Comparison of ENCODE assay signal across 8 mouse cellular contexts in genomic region chr15:102673548-102673947, GRCm38 (mm10). TPM values are rescaled to one million over a fixed set of nuclear protein-coding genes. Genes with fewer than 3 reads are reported as not detected.
DNase-seq lines count a peak whose midpoint lies in the region; ATAC-seq and TF ChIP-seq lines count a peak whose summit lies in the region.
"Had no signal": no experiment of that assay in that cellular context is flagged by ENCODE, and none has a peak within 500 bp of the region (broad histone marks: within the 10 kb centered on the region; RNA-seq: fewer than 3 reads in every experiment).

No protein-coding gene starts in this region.

- H3K27me3 ChIP-seq in embryonic facial prominence, embryonic 15.5 days, result no peaks in the 10 kb centered on the region
- H3K27me3 ChIP-seq in heart, embryonic 11.5 days (ENCODE audit: control insufficient read depth, insufficient read depth, low read length), result no peaks in the 10 kb centered on the region
- no peaks in the 10 kb centered on the region for H3K27me3 ChIP-seq in limb, embryonic 14.5 days (ENCODE audit: control insufficient read depth, insufficient read depth, low read length)
- no peaks in the 10 kb centered on the region for H3K27me3 ChIP-seq in midbrain, embryonic 16.5 days (ENCODE audit: control insufficient read depth, insufficient read depth, low read depth, low read length)

- H3K9ac ChIP-seq in embryonic facial prominence, embryonic 15.5 days, result no peak overlapping the region
- H3K9ac ChIP-seq in heart, embryonic 11.5 days (ENCODE audit: low read depth, low read length), result peak overlapping the region; percentile 49; the same call in 1 of the 2 replicates
- no peak overlapping the region for H3K9ac ChIP-seq in limb, embryonic 14.5 days (ENCODE audit: low read depth, low read length, severe bottlenecking)
- H3K9ac ChIP-seq in midbrain, embryonic 16.5 days (ENCODE audit: low read depth, low read length), result peak overlapping the region; percentile 14; the same call in 1 of the 2 replicates

- H3K4me3 ChIP-seq in brown adipose tissue, adult 24 weeks (ENCODE audit: insufficient read depth, low read depth, low read length), result peak overlapping the region; percentile 42
- H3K4me3 ChIP-seq in embryonic facial prominence, embryonic 15.5 days (replicated peaks), result peak overlapping the region; percentile 57
- peak overlapping the region; percentile 31 for H3K4me3 ChIP-seq in heart, embryonic 11.5 days (ENCODE audit: low read depth, low read length)
- H3K4me3 ChIP-seq in limb, embryonic 14.5 days (replicated peaks; ENCODE audit: low read length), result peak overlapping the region; percentile 78
- peak overlapping the region; percentile 32 for H3K4me3 ChIP-seq in midbrain, embryonic 16.5 days (ENCODE audit: low read depth, low read length)
- H3K4me3 ChIP-seq: erythroblast, embryonic 14.5 days had no signal

- H3K27ac ChIP-seq in brown adipose tissue, adult 24 weeks (replicated peaks; ENCODE audit: low read depth, low read length), result peak overlapping the region; percentile 82
- peak overlapping the region; percentile 100 for H3K27ac ChIP-seq in embryonic facial prominence, embryonic 15.5 days (replicated peaks)
- H3K27ac ChIP-seq in heart, embryonic 11.5 days (ENCODE audit: low read depth, low read length), result peak overlapping the region; percentile 98
- H3K27ac ChIP-seq in limb, embryonic 14.5 days (replicated peaks; ENCODE audit: low read depth, low read length), result peak overlapping the region; percentile 100
- H3K27ac ChIP-seq in midbrain, embryonic 16.5 days (ENCODE audit: low read length), result peak overlapping the region; percentile 97

- H3K9me3 ChIP-seq in embryonic facial prominence, embryonic 15.5 days (replicated peaks), result no peaks in the 10 kb centered on the region
- no peaks in the 10 kb centered on the region for H3K9me3 ChIP-seq in heart, embryonic 11.5 days (replicated peaks; ENCODE audit: control insufficient read depth, low read length)
- no peaks in the 10 kb centered on the region for H3K9me3 ChIP-seq in limb, embryonic 14.5 days (ENCODE audit: control insufficient read depth, low read length)
- no peaks in the 10 kb centered on the region for H3K9me3 ChIP-seq in midbrain, embryonic 16.5 days (replicated peaks; ENCODE audit: control insufficient read depth, low read length, poor library complexity, severe bottlenecking)

- peaks cover 3% of the 10 kb centered on the region for H3K4me1 ChIP-seq in brown adipose tissue, adult 24 weeks (ENCODE audit: control insufficient read depth, insufficient read depth, insufficient read length, low read length)
- peaks cover 40% of the 10 kb centered on the region for H3K4me1 ChIP-seq in embryonic facial prominence, embryonic 15.5 days
- peaks cover 11% of the 10 kb centered on the region for H3K4me1 ChIP-seq in heart, embryonic 11.5 days (ENCODE audit: control insufficient read depth, insufficient read depth, low read length)
- H3K4me1 ChIP-seq in limb, embryonic 14.5 days (ENCODE audit: control insufficient read depth, insufficient read depth, low read length), result peaks cover 28% of the 10 kb centered on the region
- H3K4me1 ChIP-seq in midbrain, embryonic 16.5 days (ENCODE audit: control insufficient read depth, insufficient read depth, low read length), result peaks cover 35% of the 10 kb centered on the region

- peak; percentile 75 for DNase-seq in kidney, adult 9 months
- DNase-seq in limb, embryonic 14.5 days (ENCODE audit: low spot score), result peak; percentile 92
- peak; percentile 63 for DNase-seq in yolk sac, embryonic 10.5 days (ENCODE audit: low spot score)

- 5% methylated on average over 10 of the region's 10 CpGs for WGBS in embryonic facial prominence, embryonic 15.5 days
- WGBS in heart, embryonic 11.5 days (ENCODE audit: insufficient replicate concordance), result 4% methylated on average over 10 of the region's 10 CpGs
- under 1% methylated on average over 10 of the region's 10 CpGs for WGBS in limb, embryonic 14.5 days
- WGBS in midbrain, embryonic 16.5 days, result 3% methylated on average over 10 of the region's 10 CpGs

- H3K36me3 ChIP-seq in embryonic facial prominence, embryonic 15.5 days, result no peaks in the 10 kb centered on the region
- H3K36me3 ChIP-seq in heart, embryonic 11.5 days (ENCODE audit: control insufficient read depth, insufficient read depth, low read length), result no peaks in the 10 kb centered on the region
- H3K36me3 ChIP-seq in limb, embryonic 14.5 days (ENCODE audit: control insufficient read depth, insufficient read depth, low read length), result peaks cover 3% of the 10 kb centered on the region
- H3K36me3 ChIP-seq in midbrain, embryonic 16.5 days (ENCODE audit: control insufficient read depth, insufficient read depth, low read length), result no peaks in the 10 kb centered on the region

- peak overlapping the region; percentile 76 for H3K4me2 ChIP-seq in embryonic facial prominence, embryonic 15.5 days (replicated peaks)
- H3K4me2 ChIP-seq in heart, embryonic 11.5 days, result peak overlapping the region; percentile 82
- peak overlapping the region; percentile 89 for H3K4me2 ChIP-seq in limb, embryonic 14.5 days (replicated peaks; ENCODE audit: low read depth, low read length, severe bottlenecking)
- H3K4me2 ChIP-seq in midbrain, embryonic 16.5 days (ENCODE audit: low read length), result peak overlapping the region; percentile 75

- no peak for TF ChIP-seq POLR2A in limb, embryonic 14.5 days (IDR thresholded peaks at IDR 0.05; ENCODE audit: borderline replicate concordance, extremely low read depth, insufficient read depth, insufficient read length)

- ATAC-seq in embryonic facial prominence, embryonic 15.5 days (ENCODE audit: insufficient number of reproducible peaks, low FRiP score, low TSS enrichment, low read depth), result peak; percentile 41
- ATAC-seq in heart, embryonic 11.5 days (replicated peaks; ENCODE audit: insufficient number of reproducible peaks, low FRiP score, low TSS enrichment), result peak; percentile 32
- ATAC-seq in limb, embryonic 14.5 days (ENCODE audit: low FRiP score, low read depth), result 0 out of 2 replicates have a peak, but pooled peaks have one; percentile 9
- peak; percentile 57 for ATAC-seq in midbrain, embryonic 16.5 days

RNA-seq across cellular contexts. Expression of gene Atp5g2, which starts 1.4 kb away (rescaled TPM):
- polyA plus RNA-seq in brown adipose tissue, adult 24 weeks (2012; ENCODE audit: insufficient read depth, insufficient read length, missing spikeins), result 209 and 274 TPM in 2 replicates
- 59.0 and 65.5 TPM in 2 replicates for polyA plus RNA-seq in embryonic facial prominence, embryonic 15.5 days (2015; fragmentation: Nextera tagmentation; extraction: Ambion mirVana)
- polyA plus RNA-seq in heart, embryonic 11.5 days (2014; fragmentation: Nextera tagmentation; extraction: Ambion mirVana), result 76.3 and 82.0 TPM in 2 replicates
- polyA plus RNA-seq in limb, embryonic 14.5 days (2012; rRNA removed), result 635 and 699 TPM in 2 replicates
- polyA plus RNA-seq in limb, embryonic 14.5 days (2014; fragmentation: Nextera tagmentation; extraction: Ambion mirVana), result 73.6 and 78.4 TPM in 2 replicates
- 46.9 and 49.8 TPM in 2 replicates for polyA plus RNA-seq in midbrain, embryonic 16.5 days (2015; fragmentation: Nextera tagmentation; extraction: Ambion mirVana)

RNA-seq across cellular contexts. Expression of gene Atf7, which starts 48.3 kb away (rescaled TPM):
- polyA plus RNA-seq in brown adipose tissue, adult 24 weeks (2012; ENCODE audit: insufficient read depth, insufficient read length, missing spikeins), result 40.1 and 58.7 TPM in 2 replicates
- polyA plus RNA-seq in embryonic facial prominence, embryonic 15.5 days (2015; fragmentation: Nextera tagmentation; extraction: Ambion mirVana), result 51.3 and 53.7 TPM in 2 replicates
- polyA plus RNA-seq in heart, embryonic 11.5 days (2014; fragmentation: Nextera tagmentation; extraction: Ambion mirVana), result 18.8 and 22.1 TPM in 2 replicates
- polyA plus RNA-seq in limb, embryonic 14.5 days (2012; rRNA removed), result 110 and 155 TPM in 2 replicates
- polyA plus RNA-seq in limb, embryonic 14.5 days (2014; fragmentation: Nextera tagmentation; extraction: Ambion mirVana), result 50.7 and 51.0 TPM in 2 replicates
- polyA plus RNA-seq in midbrain, embryonic 16.5 days (2015; fragmentation: Nextera tagmentation; extraction: Ambion mirVana), result 16.0 TPM in 2 replicates

RNA-seq across cellular contexts. Expression of gene Calcoco1, which starts 48.4 kb away (rescaled TPM):
- polyA plus RNA-seq in brown adipose tissue, adult 24 weeks (2012; ENCODE audit: insufficient read depth, insufficient read length, missing spikeins), result 43.5 and 58.5 TPM in 2 replicates
- polyA plus RNA-seq in embryonic facial prominence, embryonic 15.5 days (2015; fragmentation: Nextera tagmentation; extraction: Ambion mirVana), result 67.2 and 69.0 TPM in 2 replicates
- 33.7 and 47.8 TPM in 2 replicates for polyA plus RNA-seq in heart, embryonic 11.5 days (2014; fragmentation: Nextera tagmentation; extraction: Ambion mirVana)
- 54.7 and 57.5 TPM in 2 replicates for polyA plus RNA-seq in limb, embryonic 14.5 days (2012; rRNA removed)
- polyA plus RNA-seq in limb, embryonic 14.5 days (2014; fragmentation: Nextera tagmentation; extraction: Ambion mirVana), result 56.6 and 62.9 TPM in 2 replicates
- 38.3 and 38.7 TPM in 2 replicates for polyA plus RNA-seq in midbrain, embryonic 16.5 days (2015; fragmentation: Nextera tagmentation; extraction: Ambion mirVana)

RNA-seq across cellular contexts. Expression of gene Gm28047, which starts 48.7 kb away (rescaled TPM):
- 0.75 TPM in 1 of 2 replicates, not detected in the other for polyA plus RNA-seq in brown adipose tissue, adult 24 weeks (2012; ENCODE audit: insufficient read depth, insufficient read length, missing spikeins)
- 0.56 TPM in 1 of 2 replicates, not detected in the other for polyA plus RNA-seq in embryonic facial prominence, embryonic 15.5 days (2015; fragmentation: Nextera tagmentation; extraction: Ambion mirVana)
- not detected in 2 replicates for polyA plus RNA-seq in heart, embryonic 11.5 days (2014; fragmentation: Nextera tagmentation; extraction: Ambion mirVana)
- polyA plus RNA-seq in limb, embryonic 14.5 days (2012; rRNA removed), result not detected in 2 replicates
- polyA plus RNA-seq in limb, embryonic 14.5 days (2014; fragmentation: Nextera tagmentation; extraction: Ambion mirVana), result not detected in 2 replicates
- not detected in 2 replicates for polyA plus RNA-seq in midbrain, embryonic 16.5 days (2015; fragmentation: Nextera tagmentation; extraction: Ambion mirVana)

Comparison
In these comparisons a context has a peak if more than half of its experiments do, and no peak if none do; other contexts are left out.
1. Peak in every context shown above with its lines: DNase-seq, ATAC-seq, H3K4me3 ChIP-seq and H3K27ac ChIP-seq.
2. H3K9ac ChIP-seq: peak in heart, embryonic 11.5 days (single experiment) and midbrain, embryonic 16.5 days (single experiment); none in embryonic facial prominence, embryonic 15.5 days (single experiment) and limb, embryonic 14.5 days (single experiment).